Mouse (Mus musculus) adrenal gland, postnatal 14 days (tissue): ENCODE results near the gene Vmn2r101. TPM values are rescaled to one million over a fixed set of nuclear protein-coding genes. Genes with fewer than 3 reads are reported as not detected.

Experiments
- DNase-seq: peaks from one replicate; pipeline ENCODE4 v3.0.0; 2021; ENCODE audit warnings: mixed read lengths
- long read RNA-seq, 2 experiments: library from polyadenylated mRNA; stranded (forward); transcript quantifications; one replicate each; pipeline ENCODE4 v2.0.0; 2021
- total RNA-seq: library from RNA; stranded (reverse); gene quantifications from 2 replicates; pipeline ENCODE4 v1.2.3, GENCODE M21; 2021

Gene Vmn2r101
- total RNA-seq: not detected in 2 replicates
- long read RNA-seq, experiment 1: 0 reads
- long read RNA-seq, experiment 2: 0 reads

DNA sequence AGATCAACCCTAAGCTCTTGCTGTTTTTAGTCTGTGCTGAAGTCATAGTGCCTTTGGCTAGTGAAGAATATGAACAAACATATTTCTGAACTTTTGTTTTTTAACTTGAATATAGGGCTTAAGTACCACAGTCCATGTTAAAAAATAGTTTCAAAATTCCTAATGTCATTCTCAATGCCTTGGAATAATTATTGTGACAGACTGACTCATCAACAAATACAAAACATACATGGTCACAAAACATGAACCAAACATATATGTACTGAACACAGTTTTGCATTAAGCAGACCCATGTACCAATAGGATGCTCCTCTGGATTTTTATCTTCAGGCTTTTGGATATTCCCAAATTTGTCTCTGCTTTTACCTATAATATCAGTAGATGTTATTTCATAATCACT lies at the start of gene Vmn2r101:
Gene Vmn2r101 (plus strand): TSS at position 301 of the 400 bp plus-strand sequence.
- DNase-seq: no peak

DNA sequence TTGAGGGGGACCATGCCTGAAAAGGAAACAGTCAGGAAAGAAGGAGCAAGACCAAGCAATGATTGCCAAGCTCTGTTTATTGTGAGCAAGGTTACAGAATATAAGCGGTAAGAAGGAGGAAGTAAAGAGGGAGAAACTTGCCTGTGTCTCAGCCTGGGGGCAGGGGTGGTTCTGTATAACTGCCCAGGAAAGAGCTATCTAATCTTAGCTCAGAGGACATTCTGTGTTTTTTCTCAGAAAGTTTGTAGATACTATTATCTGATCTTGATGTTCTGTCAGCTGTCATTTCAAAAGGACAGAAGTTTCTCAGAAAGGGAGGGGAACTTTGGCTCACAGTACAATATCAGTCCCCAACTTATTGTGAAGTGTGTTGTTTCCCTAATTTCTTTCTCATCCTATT lies 52.3 kb downstream of the Vmn2r101 start:
- no peak for DNase-seq

DNA sequence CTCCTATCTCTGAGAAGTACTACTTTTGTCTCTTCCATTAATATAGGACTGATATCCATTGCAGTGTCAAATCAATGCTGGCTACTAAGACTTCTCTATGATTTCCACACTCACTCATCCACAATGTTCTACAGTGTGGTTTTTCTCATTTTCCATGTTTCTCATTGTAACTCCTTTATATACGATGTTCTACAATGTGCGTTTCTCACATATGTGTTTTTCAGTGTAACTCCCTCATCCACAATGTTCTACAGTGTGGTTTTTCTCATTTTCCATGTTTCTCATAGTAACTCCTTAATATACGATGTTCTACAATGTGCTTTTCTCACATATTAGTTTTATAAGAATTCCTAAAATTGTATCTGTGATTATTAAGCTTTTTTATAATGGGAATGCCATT lies 81.4 kb downstream of the Vmn2r101 start:
- DNase-seq: no peak

- no peak for DNase-seq
Observed at GRCm38 (mm10) chr17:19660028-19660427, 83.0 kb downstream of the Vmn2r101 start, which contains the start of gene Vmn2r102. Gene Vmn2r102, plus strand, starts transcription at chr17:19660328.

Other genes starting within 250 kb of the Vmn2r101 start
- gene Vmn2r99, start 215.3 kb upstream of the Vmn2r101 start, total RNA-seq: not detected in 2 replicates
- not detected in 2 replicates for gene Vmn2r100, start 72.5 kb upstream of the Vmn2r101 start, total RNA-seq
- not detected in 2 replicates for gene Vmn2r102, start 83.1 kb downstream of the Vmn2r101 start, total RNA-seq
- gene Vmn2r103, start 196.1 kb downstream of the Vmn2r101 start, total RNA-seq: not detected in 2 replicates